Mouse (Mus musculus) cerebellum, adult 8-10 months (tissue): ENCODE measurements around the gene Itpr1.
A peak's percentile ranks its signal among the peaks of the same experiment; 100 is the strongest.

Experiments
- DNase-seq: peaks from one replicate; pipeline ENCODE4 v3.0.0; 2022

Itpr1 gene

DNA sequence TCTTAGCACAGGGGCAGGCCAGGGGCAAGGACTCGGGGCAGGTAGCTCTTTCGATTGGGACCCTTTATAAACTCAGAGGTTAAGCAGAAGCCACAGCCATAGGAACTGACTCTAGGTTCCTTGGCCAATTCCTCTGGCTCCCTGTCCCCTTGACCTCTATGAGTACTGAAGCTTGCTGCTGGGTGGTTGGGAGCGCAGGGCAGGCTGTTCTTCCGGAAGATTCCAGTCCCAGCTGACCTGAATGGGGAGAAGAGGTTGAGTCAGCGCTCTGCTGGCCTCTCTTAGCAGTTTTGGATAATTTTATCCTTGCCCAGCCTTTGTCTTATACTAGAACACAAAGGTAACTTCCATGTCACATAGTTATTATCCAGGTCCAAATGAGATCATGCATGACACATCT, 195.8 kb downstream of the Itpr1 start:
- DNase-seq: no peak

DNA sequence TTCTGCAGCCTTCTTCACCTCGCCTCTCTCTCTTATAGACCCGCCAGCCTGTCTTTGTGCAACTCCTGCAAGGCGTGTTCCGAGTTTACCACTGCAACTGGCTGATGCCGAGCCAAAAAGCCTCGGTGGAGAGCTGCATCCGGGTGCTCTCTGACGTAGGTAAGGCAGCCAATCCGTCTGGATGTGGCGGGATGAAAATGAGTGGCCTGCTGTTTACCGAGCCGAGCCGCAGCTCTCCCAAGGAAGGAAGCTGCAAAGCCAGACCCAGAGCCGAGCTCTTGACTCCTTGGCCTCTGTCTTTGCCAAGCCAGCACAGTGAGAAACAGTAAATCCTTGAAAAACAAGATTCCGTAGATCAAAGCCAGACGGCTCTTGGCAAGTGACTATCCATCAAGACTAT, 197.9 kb downstream of the Itpr1 start:
- no peak for DNase-seq

DNA sequence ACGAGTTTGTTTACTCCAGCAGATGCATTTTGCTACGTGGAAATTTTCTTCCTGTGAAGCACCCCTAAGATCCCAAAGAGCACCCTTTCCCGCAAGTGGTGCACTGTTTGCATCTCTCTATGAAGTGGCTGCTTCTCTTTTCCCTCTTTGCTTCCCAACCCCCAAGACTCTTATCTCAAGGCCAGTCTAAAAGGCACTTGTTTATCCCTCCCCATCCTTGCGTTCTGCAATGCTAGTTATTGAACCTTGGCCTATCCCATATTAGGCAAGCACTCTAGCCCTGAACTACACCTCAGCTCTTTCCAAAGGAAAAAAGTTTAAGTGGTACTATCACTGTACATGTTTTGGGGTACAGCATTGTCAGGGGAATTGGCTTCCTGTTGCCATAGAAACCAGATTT, 198.3 kb downstream of the Itpr1 start:
- DNase-seq: no peak

DNA sequence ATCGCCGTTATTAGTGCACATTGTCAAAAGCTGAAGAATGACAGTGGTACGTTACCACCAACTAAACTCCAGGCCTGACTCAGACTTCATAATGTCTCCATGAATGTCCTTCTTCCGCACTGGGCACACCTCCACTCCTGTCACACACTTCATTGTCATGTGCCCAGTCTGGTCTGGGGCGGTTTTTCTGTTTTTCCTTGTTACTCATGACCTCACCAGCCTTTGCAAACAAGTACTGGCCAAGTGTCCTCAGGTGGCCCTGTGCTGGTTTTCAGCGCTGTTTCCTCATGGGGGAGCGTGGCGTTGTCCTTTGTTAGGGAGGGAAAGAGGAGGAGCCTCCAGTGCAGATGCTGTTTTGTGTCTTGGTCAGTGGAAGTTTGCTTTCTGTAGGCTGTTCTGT, 200.1 kb downstream of the Itpr1 start:
- no peak for DNase-seq

DNA sequence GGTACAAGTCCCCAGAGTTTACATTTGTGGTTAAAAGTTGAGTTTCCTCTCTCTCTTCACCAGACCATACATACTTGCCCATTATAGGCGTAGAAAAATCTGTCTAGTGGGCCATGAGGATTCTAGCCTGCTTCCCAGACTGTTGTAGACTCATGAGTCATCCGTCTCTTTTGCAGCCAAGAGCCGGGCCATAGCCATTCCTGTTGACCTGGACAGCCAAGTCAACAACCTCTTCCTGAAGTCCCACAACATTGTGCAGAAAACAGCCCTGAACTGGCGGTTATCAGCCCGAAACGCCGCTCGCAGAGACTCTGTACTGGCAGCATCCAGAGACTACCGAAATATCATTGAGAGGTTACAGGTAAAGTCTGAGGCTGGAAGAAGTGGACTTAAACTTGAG, 200.7 kb downstream of the Itpr1 start:
- no peak for DNase-seq

DNA sequence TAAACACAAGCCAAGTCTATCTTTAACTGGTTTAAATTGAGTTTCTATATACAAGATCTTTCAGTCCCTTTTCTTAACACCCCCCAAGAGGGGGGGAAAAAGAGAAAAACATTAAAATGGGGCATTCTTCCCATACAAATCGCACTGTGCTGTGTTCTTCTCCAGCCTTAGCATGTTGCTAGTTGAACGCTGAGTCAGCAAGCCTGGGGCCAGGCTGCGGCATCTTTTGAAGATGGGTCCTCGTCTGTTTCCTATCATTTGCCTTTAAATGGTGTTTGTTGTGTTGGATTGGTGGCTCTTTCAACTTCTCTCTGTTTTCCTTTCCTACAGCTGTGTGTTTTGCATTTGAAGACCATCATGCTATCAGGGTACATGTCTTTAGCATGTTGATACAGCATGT, 203.0 kb downstream of the Itpr1 start:
- DNase-seq: no peak

DNA sequence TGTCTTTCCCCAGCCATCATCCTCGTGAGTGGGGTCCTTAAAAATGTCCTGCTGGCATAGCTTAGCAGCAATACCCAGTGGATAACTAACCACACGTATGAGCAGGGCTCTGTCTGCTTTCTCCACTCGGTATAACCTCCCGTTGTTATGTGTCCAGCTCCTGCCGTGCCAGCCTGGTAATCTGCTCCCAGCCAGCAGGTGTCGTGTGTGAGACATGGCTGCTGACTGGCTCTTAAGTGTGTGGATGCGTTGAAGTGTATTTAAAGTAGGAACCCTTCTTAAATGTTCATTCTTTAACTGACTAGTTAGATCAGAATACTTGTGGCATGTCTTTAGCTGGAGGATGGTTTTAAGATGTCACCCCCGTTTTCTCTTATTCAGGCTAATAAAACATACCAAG, 204.6 kb downstream of the Itpr1 start:
- peak; percentile 71 for DNase-seq

DNA sequence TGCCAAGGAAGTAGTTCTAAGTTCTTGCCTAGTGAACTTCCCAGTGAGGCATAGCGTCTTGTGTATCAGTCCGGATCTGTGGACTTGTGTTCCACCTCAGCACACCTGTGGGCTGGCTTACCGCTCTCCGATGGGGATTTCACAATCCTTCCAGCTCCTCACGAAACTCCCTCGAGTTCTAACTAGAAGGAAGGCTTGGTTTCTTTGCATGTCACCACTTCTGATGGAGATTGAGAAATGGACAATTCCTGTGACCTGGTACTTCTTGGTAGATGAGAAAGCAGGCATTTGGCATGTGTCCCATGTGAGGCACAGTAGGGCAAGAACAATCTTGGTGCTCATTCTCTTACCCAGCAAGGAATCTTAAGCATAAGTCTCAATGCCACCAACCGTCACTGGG, 205.3 kb downstream of the Itpr1 start:
- DNase-seq: no peak

DNA sequence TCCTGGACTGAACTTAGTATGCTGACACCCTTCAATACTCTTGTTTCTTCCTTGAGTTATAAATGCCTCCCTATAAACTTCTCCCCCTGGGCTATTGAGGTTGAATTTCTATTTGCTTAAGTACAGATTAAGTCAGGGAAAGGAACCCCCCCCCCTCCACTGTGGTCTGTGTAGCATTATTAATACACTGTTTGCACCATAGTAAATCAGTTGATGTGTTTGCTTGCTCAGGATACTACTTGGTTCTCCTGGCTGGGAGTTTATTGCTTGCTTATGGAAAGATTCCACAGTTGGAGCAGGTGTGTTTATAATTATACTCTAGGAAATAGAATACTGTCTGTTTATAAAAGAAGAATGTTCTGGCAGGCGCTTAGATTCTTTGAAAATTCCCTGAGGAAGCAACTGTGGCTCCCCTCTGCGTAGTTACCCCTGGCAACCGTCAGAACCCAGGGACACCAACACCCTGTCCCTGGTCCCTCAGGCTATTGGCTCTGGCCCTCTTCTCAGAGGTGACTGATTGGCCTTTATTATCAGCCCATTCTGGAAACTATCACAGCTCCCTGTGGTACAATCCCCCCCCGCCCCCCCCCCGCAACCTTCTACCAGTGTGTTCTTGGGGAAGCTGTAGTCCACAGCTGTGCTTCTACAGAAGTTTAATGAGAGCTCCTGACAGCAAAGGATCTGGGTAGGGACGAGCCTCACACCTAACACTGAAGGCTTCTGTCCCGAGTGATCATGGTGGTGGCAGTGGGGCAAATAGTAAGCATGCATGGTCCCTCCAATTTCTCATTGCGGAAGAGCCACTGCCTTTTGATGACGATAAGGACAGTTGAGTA, 212.1 kb downstream of the Itpr1 start:
- DNase-seq: no peak

DNA sequence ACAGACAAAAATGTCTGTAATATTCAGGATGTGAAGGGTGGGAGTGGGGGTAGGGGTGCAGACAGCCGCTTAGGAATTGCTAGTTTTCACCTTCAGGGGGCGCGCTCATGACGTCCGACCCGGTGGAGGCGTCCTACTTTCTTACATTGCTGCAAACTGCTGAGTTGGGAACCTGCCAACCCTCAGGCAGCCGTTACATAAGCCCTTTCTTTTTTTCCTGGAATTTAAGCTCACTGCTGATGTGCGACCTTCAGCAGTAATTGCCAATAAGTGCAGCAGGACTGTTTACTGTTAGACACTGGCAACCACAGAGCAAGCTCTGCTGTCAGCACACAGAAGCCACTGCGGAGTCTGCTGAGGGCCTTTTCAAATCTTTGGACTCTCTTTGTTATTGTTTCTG, 213.9 kb downstream of the Itpr1 start:
- DNase-seq: peak; percentile 93

DNA sequence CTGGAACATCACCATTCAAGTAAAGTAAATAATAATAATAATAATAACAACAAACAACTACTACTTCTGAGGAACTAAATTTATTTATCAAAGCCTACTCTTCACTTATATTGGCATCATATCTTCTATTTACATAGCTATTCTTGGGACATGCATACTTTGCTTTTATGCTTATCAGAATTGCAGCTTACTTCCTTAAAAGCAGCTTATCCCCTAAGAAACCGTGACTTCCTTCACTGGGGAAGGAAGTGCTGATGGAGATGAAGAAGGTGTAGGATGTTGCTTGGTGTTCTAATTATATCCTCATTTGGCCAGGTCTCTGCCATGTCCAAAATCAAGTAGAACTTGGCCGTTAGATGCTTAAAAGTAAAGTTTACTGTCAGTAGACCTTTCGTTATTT, 215.5 kb downstream of the Itpr1 start:
- no peak for DNase-seq

DNA sequence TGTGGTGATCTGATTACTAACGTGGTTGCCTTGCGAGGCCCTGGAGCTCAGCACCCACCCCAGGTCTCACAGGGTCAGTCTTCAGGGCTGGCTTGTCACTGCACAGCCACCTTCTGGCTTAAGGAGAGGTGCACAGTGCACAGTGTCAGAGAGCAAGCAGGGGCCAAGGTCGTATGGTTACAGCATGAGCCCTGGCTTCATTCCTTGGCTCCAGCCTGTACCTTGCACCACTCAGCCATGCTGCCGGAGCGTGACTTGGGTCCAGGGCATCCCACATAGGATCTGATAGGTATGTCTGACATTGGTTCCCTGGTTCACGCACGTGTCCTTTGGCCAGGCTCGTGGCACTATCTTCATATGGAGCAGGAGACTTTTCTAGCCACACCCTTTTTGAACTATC, 217.1 kb downstream of the Itpr1 start:
- no peak for DNase-seq

DNA sequence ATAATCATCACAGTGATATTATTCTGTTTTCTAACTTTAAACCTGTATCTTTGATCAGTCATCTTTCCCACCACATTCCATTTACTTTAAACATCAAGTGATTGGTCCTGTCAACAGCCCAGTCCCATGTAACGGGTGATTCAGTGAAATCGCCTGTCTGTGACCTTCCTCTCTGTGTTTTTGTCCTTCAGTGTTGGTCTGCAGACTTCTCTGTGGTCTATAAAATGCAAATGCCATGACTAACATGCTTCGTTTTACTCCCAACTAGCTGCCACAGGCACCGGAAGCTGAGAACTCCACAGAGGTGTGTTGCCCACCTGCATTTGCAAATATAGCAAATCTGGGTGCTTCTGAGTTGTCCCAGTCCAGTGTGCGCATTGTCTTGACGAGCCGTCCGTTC, 218.3 kb downstream of the Itpr1 start:
- DNase-seq: no peak

DNA sequence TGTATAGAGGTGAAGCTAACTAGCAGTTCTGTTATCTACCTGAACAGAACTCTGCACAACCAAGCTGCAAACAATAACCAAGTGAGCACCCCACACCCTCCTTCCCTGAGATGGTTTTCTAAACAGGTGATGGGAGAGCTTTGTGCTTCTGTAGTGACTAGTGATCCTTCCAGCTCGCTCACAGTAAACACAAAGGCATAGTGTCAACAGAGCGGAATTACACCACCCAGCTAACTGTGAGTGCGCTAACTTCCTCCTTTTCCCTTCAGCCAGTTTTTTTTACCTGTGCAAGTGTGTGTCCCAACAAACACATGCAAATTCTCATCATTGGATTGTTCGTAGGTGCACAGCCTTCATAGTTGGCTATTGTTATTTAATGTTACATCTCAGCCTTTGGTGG, 219.9 kb downstream of the Itpr1 start:
- no peak for DNase-seq

DNA sequence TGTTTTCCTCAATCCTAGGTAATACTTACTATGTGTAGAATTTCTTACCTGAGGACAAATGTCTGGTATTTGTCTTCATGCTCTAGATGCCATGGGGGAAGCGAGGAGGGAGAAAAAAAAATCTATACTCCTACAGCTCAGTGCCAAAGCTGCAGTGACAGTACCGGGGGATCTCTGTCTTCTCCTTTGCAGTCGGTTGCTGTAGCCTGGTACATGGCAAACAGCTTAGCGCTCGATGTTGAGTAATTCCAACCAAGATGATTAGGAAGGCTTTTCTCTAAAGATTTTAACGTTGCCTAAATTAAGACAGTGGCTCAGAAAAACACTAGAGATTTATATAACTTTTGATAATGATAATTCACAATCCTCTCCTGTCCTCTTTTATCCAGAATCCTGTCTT, 221.9 kb downstream of the Itpr1 start:
- no peak for DNase-seq

DNA sequence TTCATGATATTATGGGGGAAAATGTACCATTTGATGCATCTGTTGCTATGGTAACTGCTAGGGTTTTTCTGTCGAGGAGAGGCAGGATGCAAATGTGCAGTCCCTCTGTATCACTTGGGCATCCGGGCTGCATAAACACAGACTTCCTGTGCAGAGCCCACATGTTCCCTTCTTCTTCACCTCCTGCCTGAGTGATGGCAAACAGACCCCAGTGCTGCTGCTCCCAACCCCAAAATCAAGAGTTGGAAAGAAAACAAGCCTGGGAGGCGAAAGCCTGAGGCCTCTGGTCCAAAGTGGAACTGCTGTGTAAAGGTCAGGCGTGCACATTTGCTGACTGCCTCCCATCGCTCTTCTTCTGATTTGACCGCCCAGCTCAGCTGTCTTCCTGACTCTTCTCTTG, 222.6 kb downstream of the Itpr1 start:
- DNase-seq: no peak

DNA sequence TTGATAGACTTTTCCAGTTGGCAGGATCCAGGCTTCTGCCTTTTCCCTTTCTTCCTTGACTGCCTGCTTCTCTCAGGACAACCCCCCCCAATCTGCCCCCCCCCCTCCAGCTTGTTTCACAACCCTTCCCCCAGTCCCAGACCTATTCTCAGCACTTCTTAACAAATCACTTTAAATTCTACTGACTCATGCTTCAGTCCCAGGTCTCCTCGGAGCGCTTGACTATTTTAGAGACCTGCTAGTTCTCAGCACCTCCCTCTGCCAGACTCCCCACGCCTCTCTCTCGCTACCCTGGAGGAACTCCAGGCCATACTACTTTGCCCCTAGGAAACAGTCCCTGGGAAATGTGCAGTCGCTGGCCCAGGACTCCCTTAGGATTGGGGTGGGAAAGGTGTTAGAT, 223.7 kb downstream of the Itpr1 start:
- no peak for DNase-seq

DNA sequence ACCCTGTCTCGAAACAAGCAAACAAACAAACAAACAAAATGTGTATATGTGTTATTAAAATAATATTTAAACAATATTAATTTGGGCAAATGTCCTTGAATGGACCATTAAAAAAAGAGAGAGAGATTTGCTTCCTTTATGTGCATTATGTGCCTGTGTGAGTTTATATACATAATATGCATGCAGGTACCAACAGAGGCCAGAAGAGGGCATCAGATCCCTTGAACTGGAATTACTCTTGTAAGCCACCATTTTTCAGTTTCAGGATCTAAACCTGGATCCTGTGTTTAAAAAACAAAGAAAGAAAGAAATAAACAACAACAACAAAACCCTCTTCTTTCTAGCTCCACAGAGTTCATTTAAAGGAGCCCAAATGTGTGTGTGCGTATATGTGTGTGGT, 228.4 kb downstream of the Itpr1 start:
- no peak for DNase-seq

DNA sequence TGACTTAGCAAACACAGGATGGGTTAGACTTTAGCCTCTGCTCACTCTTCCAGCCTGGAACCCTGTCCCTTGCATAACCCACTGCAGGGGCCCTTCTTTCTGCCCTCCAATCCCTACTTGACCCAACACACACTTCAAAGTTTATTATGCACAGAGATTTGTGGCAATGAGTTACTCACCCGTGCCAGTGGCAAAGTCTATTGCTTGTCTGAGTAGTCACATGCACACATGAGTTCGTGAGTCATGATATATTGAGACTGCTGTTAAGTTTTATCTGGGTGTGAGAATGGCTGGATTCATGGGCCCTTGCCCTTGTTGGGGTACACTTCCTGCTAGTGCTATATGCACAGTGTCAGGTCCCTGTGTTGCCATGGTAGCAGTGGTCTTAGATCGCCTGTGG, 229.4 kb downstream of the Itpr1 start:
- no peak for DNase-seq

DNA sequence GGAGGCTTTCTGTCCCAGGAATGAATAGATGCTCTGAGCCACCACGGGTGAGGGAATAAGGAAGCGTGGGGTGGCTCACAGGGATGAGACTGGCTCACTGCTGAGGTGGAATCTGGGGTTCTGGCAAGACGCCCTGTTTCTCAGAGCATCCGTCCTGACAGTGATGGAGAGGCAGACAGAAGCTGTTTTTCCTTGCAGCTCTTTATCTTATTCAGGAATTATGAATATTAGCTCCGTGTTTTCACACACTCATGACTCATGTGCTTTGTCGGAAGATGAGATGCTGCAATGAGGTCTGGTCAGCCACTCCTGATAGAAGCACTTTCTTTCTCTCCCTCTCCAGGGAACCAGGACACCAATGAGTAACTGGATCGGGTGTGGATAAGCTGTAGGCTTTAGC, 231.5 kb downstream of the Itpr1 start:
- DNase-seq: peak; percentile 63

DNA sequence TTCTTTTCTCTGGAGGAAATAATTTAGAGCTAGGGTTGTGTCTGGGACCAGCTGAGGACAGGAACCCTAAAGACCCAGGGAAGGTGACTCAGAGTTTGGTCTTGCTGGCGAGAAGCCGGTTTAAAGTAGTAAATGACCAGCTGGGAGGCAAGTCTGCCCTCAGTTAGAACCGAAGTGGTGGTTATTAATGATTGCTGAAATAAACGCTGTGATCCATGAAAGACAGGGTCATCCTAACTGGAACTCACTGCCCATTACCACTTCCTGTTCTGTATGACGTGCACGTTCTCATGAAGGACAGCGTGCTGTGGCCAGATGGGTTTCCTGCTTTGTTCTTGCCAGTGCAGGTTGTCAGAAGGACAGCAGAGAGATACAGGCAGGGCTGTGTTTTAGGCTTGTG, 232.1 kb downstream of the Itpr1 start:
- DNase-seq: no peak

DNA sequence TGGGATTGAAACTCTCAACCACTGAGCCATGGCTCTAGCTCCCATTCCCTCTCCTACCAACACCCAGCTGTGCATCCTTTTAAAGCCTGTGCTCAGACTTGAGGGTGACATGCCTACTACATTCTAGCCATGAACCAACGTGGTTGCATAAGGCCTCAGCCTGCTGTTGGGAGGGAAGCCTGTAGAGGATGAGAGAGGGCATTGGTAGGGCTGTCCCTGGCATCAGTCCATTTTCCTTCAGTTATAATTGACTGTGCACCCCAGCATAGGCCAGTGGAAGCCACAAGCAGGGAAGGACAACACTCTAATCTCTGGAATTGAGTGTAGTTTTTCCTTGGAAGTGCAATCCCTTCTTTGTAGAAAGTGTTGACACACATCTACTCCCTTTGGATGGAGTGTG, 233.9 kb downstream of the Itpr1 start:
- no peak for DNase-seq

DNA sequence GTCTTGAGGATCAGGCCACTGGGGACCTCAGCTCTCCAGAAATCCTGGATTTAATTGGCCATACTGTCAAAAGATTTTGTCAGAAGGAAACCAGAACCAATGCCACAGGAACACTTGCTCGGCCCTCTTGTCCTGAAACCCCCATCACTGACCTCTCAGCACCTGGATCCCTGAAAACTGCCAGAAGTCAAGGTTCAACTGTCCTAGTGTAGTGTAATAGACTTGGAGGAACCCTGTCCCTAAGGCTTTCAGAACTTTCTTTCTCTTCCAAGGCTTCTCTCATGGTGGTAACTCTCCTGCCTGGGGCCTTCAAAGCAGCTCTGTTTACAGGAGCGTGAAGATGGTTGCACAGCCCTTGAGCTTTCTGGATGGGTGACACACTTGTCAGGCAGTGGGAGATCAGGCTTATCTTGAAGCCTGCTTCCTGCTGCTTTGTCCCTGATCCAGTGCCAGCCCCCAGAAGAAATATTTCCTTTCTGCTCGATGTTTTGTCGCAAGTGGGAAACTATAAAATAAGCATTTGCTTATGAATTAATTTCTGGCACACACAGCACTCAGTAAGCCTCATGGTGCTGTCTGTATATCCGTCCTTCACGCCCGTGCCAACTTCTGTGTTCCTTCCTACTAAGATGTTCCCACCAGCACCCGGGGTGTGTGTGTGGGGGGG, 234.4 kb downstream of the Itpr1 start:
- no peak for DNase-seq

DNA sequence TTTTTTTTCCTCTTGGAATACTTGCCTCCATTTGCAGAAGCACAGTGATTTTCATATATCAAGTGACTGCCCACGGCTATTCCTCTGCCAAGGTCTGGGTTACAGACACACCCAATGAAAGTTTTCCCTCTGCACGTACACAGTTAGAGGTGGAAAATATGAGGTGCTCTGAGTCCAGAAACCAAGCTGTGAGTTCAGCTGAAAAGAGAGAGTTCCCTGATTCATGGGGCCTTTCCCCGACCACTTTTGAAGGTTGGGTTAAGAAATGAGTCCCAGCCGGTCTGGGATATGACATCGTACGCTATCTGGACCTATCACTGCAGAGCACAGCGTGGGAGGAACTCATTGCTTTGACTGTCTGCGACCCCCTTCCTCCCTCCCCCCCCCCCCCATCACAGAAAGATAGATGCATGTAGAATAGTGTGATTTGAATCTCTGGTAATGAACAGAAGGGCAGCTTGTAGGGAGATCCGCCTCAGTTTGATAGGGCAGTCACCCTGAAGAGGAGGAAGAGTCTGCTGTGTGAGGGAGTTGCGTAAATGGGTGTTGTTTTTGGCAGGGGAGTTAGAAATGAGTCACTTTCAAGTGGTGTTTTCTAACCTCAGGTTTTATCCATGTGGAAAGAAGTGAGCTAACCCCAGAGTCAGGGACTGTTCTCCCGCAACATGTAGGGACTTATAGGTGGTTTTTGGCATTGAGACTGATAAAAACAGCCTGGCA, 235.3 kb downstream of the Itpr1 start:
- DNase-seq: no peak
